Mouse (Mus musculus) midbrain, embryonic 11.5 days (tissue): ENCODE results near the gene Xrcc4. TPM values are rescaled to one million over a fixed set of nuclear protein-coding genes. Genes with fewer than 3 reads are reported as not detected.
A peak's percentile ranks its signal among the peaks of the same experiment; 100 is the strongest.

ENCODE experiments used
- ATAC-seq: fragments of 200-750 bp; cut with Nextera tagmentation; 2 replicates; pipeline ENCODE4 v1.8.0; 2017; ENCODE audit warnings: moderate TSS enrichment, moderate library complexity; ENCODE audit not compliant: low FRiP score
- DNase-seq: peaks from one replicate; pipeline ENCODE4 v3.0.0; 2015; ENCODE audit warnings: low spot score; ENCODE audit errors: missing footprints
- H3K27ac ChIP-seq: fragments of 300-500 bp; sonication (generic); 2 replicates; pipeline ENCODE4 v1.5.1; 2014; ENCODE audit warnings: low read depth, low read length
- H3K27me3 ChIP-seq: fragments of 300-500 bp; sonication (generic); 2 replicates; pipeline ENCODE4 v1.6.1; 2014; ENCODE audit warnings: mild to moderate bottlenecking, low read length, moderate library complexity, mixed read lengths; ENCODE audit not compliant: control insufficient read depth, insufficient read depth
- H3K36me3 ChIP-seq: fragments of 300-500 bp; sonication (generic); 2 replicates; pipeline ENCODE4 v1.6.1; 2014; ENCODE audit warnings: mild to moderate bottlenecking, low read length, moderate library complexity, mixed read lengths; ENCODE audit not compliant: control insufficient read depth, insufficient read depth
- H3K4me1 ChIP-seq: fragments of 300-500 bp; sonication (generic); 2 replicates; pipeline ENCODE4 v1.6.1; 2014; ENCODE audit warnings: low read length; ENCODE audit not compliant: control insufficient read depth, insufficient read depth
- H3K4me2 ChIP-seq: fragments of 300-500 bp; sonication (generic); 2 replicates; pipeline ENCODE4 v1.6.1; 2014; ENCODE audit warnings: mild to moderate bottlenecking, moderate library complexity
- H3K4me3 ChIP-seq: fragments of 300-500 bp; sonication (generic); 2 replicates; pipeline ENCODE4 v1.5.1; 2014; ENCODE audit warnings: low read depth, low read length
- H3K9ac ChIP-seq: fragments of 300-500 bp; sonication (generic); 2 replicates; pipeline ENCODE4 v1.6.1; 2014; ENCODE audit warnings: low read length
- H3K9me3 ChIP-seq: fragments of 300-500 bp; sonication (generic); 2 replicates; pipeline ENCODE4 v1.6.1; 2016; ENCODE audit warnings: low read length; ENCODE audit not compliant: control insufficient read depth
- WGBS: fragments of 180-500 bp; shearing (Covaris S2); extraction: QIAGEN DNeasy Blood & Tissue Kit; methylation state at CpG from one replicate; pipeline ENCODE4 v1.1.7; 2014; 5-methylcytosine and 5-hydroxymethylcytosine counted together
- polyA plus RNA-seq: library from polyadenylated mRNA; unstranded; fragments of >200 nt; fragmentation: Nextera tagmentation; extraction: Ambion mirVana; gene quantifications from 2 replicates; pipeline ENCODE4 v1.2.1, GENCODE M21; 2014

Gene Xrcc4
- polyA plus RNA-seq, 1 experiment from 2014 or later: 12.0 TPM

DNA sequence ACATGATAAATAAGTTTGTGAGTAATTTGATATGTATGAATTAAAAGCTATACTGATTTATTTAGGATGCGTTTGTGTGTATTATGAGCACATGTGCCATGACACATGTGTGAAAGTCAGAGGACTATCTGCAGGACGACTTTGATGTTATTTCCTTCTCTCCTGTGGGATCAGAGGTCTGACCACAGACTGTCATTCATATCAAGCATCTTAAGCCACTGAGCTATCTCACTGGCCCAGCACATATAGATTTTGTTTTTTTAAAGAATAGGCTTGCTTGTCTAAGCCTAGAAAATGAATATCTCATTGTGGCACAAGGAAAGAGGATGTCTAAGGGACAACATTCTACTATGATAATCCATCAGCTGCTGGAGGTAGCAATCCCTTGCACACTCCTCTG is 183.3 kb downstream of the Xrcc4 start:
- Histone ChIP-seq H3K4me3 (no peak overlapping the region), H3K27me3 (no peaks in the 10 kb centered on the region), H3K4me1 (no peaks in the 10 kb centered on the region), H3K36me3 (no peaks in the 10 kb centered on the region), H3K4me2 (no peak overlapping the region), H3K27ac (no peak overlapping the region), H3K9me3 (no peaks in the 10 kb centered on the region), H3K9ac (no peak overlapping the region)
- no peak for ATAC-seq
- no peak for DNase-seq
- whole genome bisulfite sequencing: 78% methylated on average over 2 of the region's 2 CpGs

GRCm38 (mm10) chr13:89899066-89899465 is 190.3 kb downstream of the Xrcc4 start:
- Histone ChIP-seq H3K9me3 (no peaks in the 10 kb centered on the region), H3K4me1 (no peaks in the 10 kb centered on the region), H3K27ac (no peak overlapping the region), H3K4me2 (no peak overlapping the region), H3K27me3 (no peaks in the 10 kb centered on the region), H3K9ac (no peak overlapping the region), H3K4me3 (no peak overlapping the region), H3K36me3 (no peaks in the 10 kb centered on the region)
- 87% methylated on average over 4 of the region's 4 CpGs for WGBS
- DNase-seq: no peak
- ATAC-seq: no peak

GRCm38 (mm10) chr13:89892140-89892539 is 197.3 kb downstream of the Xrcc4 start:
- Histone ChIP-seq H3K4me3 (no peak overlapping the region), H3K27me3 (no peaks in the 10 kb centered on the region), H3K36me3 (no peaks in the 10 kb centered on the region), H3K9ac (no peak overlapping the region), H3K4me1 (no peaks in the 10 kb centered on the region), H3K27ac (no peak overlapping the region), H3K9me3 (no peaks in the 10 kb centered on the region), H3K4me2 (no peak overlapping the region)
- ATAC-seq (no peak), DNase-seq (no peak)
- 89% methylated on average over 4 of the region's 4 CpGs for WGBS

GRCm38 (mm10) chr13:89890159-89890558 is 199.2 kb downstream of the Xrcc4 start:
- H3K4me3 ChIP-seq: no peak overlapping the region
- DNase-seq: no peak
- no peaks in the 10 kb centered on the region for H3K36me3 ChIP-seq
- H3K9ac ChIP-seq: no peak overlapping the region
- WGBS: 98% methylated on average over 1 of the region's 1 CpGs
- H3K27me3 ChIP-seq: no peaks in the 10 kb centered on the region
- no peak overlapping the region for H3K27ac ChIP-seq
- H3K4me2 ChIP-seq: no peak overlapping the region
- H3K4me1 ChIP-seq: no peaks in the 10 kb centered on the region
- H3K9me3 ChIP-seq: no peaks in the 10 kb centered on the region
- ATAC-seq: no peak

DNA sequence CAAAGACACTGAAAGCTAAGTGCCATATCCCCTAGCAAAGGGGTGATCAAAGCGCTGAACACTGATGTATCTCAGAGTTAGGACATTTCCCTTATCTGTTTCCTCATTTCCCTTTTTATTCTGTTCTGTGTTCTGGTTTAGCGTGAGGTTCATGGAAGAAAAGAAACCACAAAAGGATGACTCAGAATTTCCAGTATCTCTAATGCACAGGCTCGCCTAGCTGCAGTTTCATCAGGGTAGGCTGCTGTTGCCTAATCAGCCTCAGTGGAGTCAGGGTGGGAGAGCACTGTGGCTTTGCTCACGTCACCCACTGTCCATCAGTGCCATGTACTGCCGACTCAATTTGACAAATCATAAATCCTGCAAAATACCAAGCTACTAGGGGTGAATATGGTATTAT is 200.3 kb downstream of the Xrcc4 start:
- peak; percentile 66; the same call in 1 of the 2 replicates for ATAC-seq
- Histone ChIP-seq H3K36me3 (no peaks in the 10 kb centered on the region), H3K4me3 (no peak overlapping the region), H3K9ac (no peak overlapping the region), H3K27me3 (no peaks in the 10 kb centered on the region), H3K4me2 (no peak overlapping the region), H3K27ac (no peak overlapping the region), H3K9me3 (no peaks in the 10 kb centered on the region), H3K4me1 (no peaks in the 10 kb centered on the region)
- no peak for DNase-seq
- 74% methylated on average over 5 of the region's 5 CpGs for WGBS

DNA sequence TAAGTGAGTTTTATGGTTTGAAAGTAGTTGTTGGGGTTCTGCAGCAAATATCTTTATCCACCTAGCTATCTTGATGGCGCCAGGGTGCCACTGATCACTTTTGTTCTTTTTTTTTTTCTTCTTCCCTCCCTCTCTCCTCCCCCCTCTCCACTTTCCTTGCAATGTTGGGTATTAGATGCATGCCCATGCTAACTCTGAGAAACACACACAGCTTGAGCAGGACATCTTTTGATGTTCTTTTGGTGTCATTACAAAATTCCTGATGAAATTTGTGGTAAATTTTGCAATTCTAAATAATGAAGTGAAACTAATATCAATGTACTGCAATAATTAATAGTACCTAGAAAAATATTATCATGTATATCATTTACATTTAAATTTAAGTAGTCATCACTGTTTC is 205.9 kb downstream of the Xrcc4 start:
- no peaks in the 10 kb centered on the region for H3K27me3 ChIP-seq
- no peak overlapping the region for H3K27ac ChIP-seq
- WGBS: 79% methylated on average over 1 of the region's 1 CpGs
- ATAC-seq (no peak), DNase-seq (no peak)
- no peaks in the 10 kb centered on the region for H3K4me1 ChIP-seq
- no peak overlapping the region for H3K9ac ChIP-seq
- no peaks in the 10 kb centered on the region for H3K36me3 ChIP-seq
- H3K4me3 ChIP-seq: no peak overlapping the region
- no peak overlapping the region for H3K4me2 ChIP-seq
- no peaks in the 10 kb centered on the region for H3K9me3 ChIP-seq

- Histone ChIP-seq H3K36me3 (no peaks in the 10 kb centered on the region), H3K9me3 (no peaks in the 10 kb centered on the region), H3K27me3 (no peaks in the 10 kb centered on the region), H3K4me2 (no peak overlapping the region), H3K4me3 (no peak overlapping the region), H3K4me1 (no peaks in the 10 kb centered on the region), H3K27ac (no peak overlapping the region), H3K9ac (no peak overlapping the region)
- ATAC-seq: no peak
- no peak for DNase-seq
- 70% methylated on average over 2 of the region's 2 CpGs for whole genome bisulfite sequencing
Measured at GRCm38 (mm10) chr13:89881281-89881680, 208.1 kb downstream of the Xrcc4 start.

DNA sequence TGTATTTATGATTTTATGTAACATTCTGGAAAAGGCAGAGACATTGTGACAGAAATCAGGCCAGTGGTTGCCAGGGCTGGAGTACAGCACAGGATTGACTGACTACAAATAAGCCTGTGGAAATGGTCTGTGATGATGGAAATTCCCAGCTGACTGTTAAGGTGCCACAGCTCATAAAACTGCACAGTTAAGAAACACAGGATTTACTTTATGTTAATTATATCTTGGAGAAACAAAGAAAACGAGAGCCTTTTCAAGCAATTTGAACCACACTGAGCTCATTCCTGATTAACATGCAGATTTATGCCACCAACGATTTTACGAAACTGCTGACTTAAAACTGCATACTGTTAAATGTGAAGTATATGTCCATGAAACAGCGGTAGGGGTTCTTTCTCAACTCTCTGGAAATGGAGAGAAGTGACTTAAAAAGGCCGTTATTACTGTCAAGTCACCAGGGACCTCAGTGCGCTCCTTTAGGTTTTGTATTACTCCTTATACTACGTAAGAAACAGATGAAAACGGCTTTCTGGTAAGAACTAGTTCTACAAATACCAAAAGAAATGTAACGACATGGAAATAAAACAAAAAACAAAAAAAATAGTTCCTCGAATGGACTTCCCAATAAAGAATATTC is 210.5 kb downstream of the Xrcc4 start:
- Histone ChIP-seq H3K36me3 (no peaks in the 10 kb centered on the region), H3K4me1 (no peaks in the 10 kb centered on the region), H3K27ac (no peak overlapping the region), H3K27me3 (no peaks in the 10 kb centered on the region), H3K9ac (no peak overlapping the region), H3K4me2 (no peak overlapping the region), H3K4me3 (no peak overlapping the region), H3K9me3 (no peaks in the 10 kb centered on the region)
- ATAC-seq (no peak), DNase-seq (no peak)
- 85% methylated on average over 10 of the region's 10 CpGs for WGBS

GRCm38 (mm10) chr13:89875499-89875898 is 213.9 kb downstream of the Xrcc4 start:
- H3K4me2 ChIP-seq: no peak overlapping the region
- H3K9me3 ChIP-seq: no peaks in the 10 kb centered on the region
- H3K4me3 ChIP-seq: no peak overlapping the region
- no peaks in the 10 kb centered on the region for H3K36me3 ChIP-seq
- H3K27ac ChIP-seq: no peak overlapping the region
- H3K9ac ChIP-seq: no peak overlapping the region
- H3K4me1 ChIP-seq: no peaks in the 10 kb centered on the region
- WGBS: 94% methylated on average over 4 of the region's 4 CpGs
- ATAC-seq (no peak), DNase-seq (no peak)
- no peaks in the 10 kb centered on the region for H3K27me3 ChIP-seq
